Mouse (Mus musculus) intestine, postnatal 0 days (tissue): Measurements from ENCODE around the gene Ahnak2. TPM values are rescaled to one million over a fixed set of nuclear protein-coding genes. Genes with fewer than 3 reads are reported as not detected.

ENCODE experiments used
- ATAC-seq: fragments of 200-750 bp; cut with Nextera tagmentation; 2 replicates; pipeline ENCODE4 v1.8.0; 2017; ENCODE audit warnings: mild to moderate bottlenecking, moderate TSS enrichment, moderate library complexity
- H3K27ac ChIP-seq: fragments of 300-500 bp; sonication (generic); 2 replicates; pipeline ENCODE4 v1.5.1; 2014; ENCODE audit warnings: mild to moderate bottlenecking, low read depth, low read length, moderate library complexity
- H3K27me3 ChIP-seq: fragments of 300-500 bp; sonication (generic); replicated peaks from 2 replicates; pipeline ENCODE4 v1.6.1; 2014; ENCODE audit warnings: low read length, mixed read lengths; ENCODE audit not compliant: control insufficient read depth, insufficient read depth
- H3K36me3 ChIP-seq: fragments of 300-500 bp; sonication (generic); 2 replicates; pipeline ENCODE4 v1.6.1; 2014; ENCODE audit warnings: mild to moderate bottlenecking, moderate library complexity; ENCODE audit not compliant: control insufficient read depth, insufficient read depth
- H3K4me1 ChIP-seq: fragments of 300-500 bp; sonication (generic); replicated peaks from 2 replicates; pipeline ENCODE4 v1.6.1; 2014; ENCODE audit warnings: antibody characterized with exemption, low read length, mixed read lengths; ENCODE audit not compliant: control insufficient read depth, insufficient read depth
- H3K4me2 ChIP-seq: fragments of 300-500 bp; sonication (generic); replicated peaks from 2 replicates; pipeline ENCODE4 v1.6.1; 2014; ENCODE audit warnings: low read depth, mild to moderate bottlenecking, moderate library complexity
- H3K4me3 ChIP-seq: fragments of 300-500 bp; sonication (generic); 2 replicates; pipeline ENCODE4 v1.5.1; 2014; ENCODE audit warnings: low read depth, low read length
- H3K9ac ChIP-seq: fragments of 300-500 bp; sonication (generic); 2 replicates; pipeline ENCODE4 v1.6.1; 2014; ENCODE audit warnings: mild to moderate bottlenecking, low read depth, low read length
- H3K9me3 ChIP-seq: fragments of 300-500 bp; sonication (generic); 2 replicates; pipeline ENCODE4 v1.6.1; 2016; ENCODE audit warnings: mixed run types; ENCODE audit not compliant: control insufficient read depth
- CTCF ChIP-seq: sonication (generic); IDR thresholded peaks from 2 replicates; pipeline ENCODE4 v1.5.1; 2016; ENCODE audit warnings: low read depth, mild to moderate bottlenecking, control low read depth, antibody characterized with exemption, moderate library complexity
- WGBS: fragments of 180-500 bp; shearing (Covaris S2); extraction: QIAGEN DNeasy Blood & Tissue Kit; methylation state at CpG from one replicate; pipeline ENCODE4 v1.1.7; 2014; 5-methylcytosine and 5-hydroxymethylcytosine counted together
- polyA plus RNA-seq: library from polyadenylated mRNA; unstranded; fragments of >200 nt; fragmentation: Nextera tagmentation; extraction: Ambion mirVana; gene quantifications from 2 replicates; pipeline ENCODE4 v1.2.1, GENCODE M21; 2015

Gene Ahnak2
- polyA plus RNA-seq, 1 experiment from 2014 or later: 1.6 TPM

GRCm38 (mm10) chr12:112830141-112830540 is 27.7 kb upstream of the Ahnak2 start:
- Histone ChIP-seq H3K9ac (peak overlapping the region; percentile 70), H3K27ac (0 out of 2 replicates have a peak overlapping the region, but pooled peaks have one; percentile 30), H3K9me3 (no peaks in the 10 kb centered on the region), H3K27me3 (no peaks in the 10 kb centered on the region), H3K4me1 (no peaks in the 10 kb centered on the region; the same call in 1 of the 2 replicates), H3K4me3 (peak overlapping the region; percentile 88), H3K4me2 (peak overlapping the region; percentile 82), H3K36me3 (peaks cover 5% of the 10 kb centered on the region; the same call in 1 of the 2 replicates)
- ATAC-seq: no peak
- WGBS: 12% methylated on average over 2 of the region's 2 CpGs
- no peak for TF ChIP-seq CTCF

- Histone ChIP-seq H3K4me1 (no peaks in the 10 kb centered on the region; the same call in 1 of the 2 replicates), H3K4me2 (peak within 1 kb of the TSS; percentile 82), H3K27me3 (no peaks in the 10 kb centered on the region), H3K9me3 (no peaks in the 10 kb centered on the region), H3K27ac (peak within 1 kb of the TSS; percentile 90), H3K4me3 (peak within 1 kb of the TSS; percentile 88), H3K9ac (peak within 1 kb of the TSS; percentile 78), H3K36me3 (peaks cover 10% of the 10 kb centered on the region; the same call in 1 of the 2 replicates)
- ATAC-seq: peak; percentile 98
- TF ChIP-seq CTCF: peak; percentile 55
- WGBS: under 1% methylated on average over 72 of the region's 72 CpGs
Observed at GRCm38 (mm10) chr12:112829244-112829864, 26.9 kb upstream of the Ahnak2 start, which contains the start of gene Cdca4. Gene Cdca4, minus strand, starts transcription at chr12:112829423.

- peak overlapping the region; percentile 88 for H3K4me3 ChIP-seq
- no peaks in the 10 kb centered on the region for H3K9me3 ChIP-seq
- TF ChIP-seq CTCF: no peak
- WGBS: under 1% methylated on average over 44 of the region's 51 CpGs
- peak overlapping the region; percentile 82 for H3K4me2 ChIP-seq
- peaks cover 16% of the 10 kb centered on the region; the same call in 1 of the 2 replicates for H3K36me3 ChIP-seq
- peak; percentile 81 for ATAC-seq
- peak overlapping the region; percentile 78 for H3K9ac ChIP-seq
- H3K27me3 ChIP-seq: no peaks in the 10 kb centered on the region
- H3K4me1 ChIP-seq: no peaks in the 10 kb centered on the region; the same call in 1 of the 2 replicates
- peak overlapping the region; percentile 90 for H3K27ac ChIP-seq
Observed at GRCm38 (mm10) chr12:112828501-112829243, 26.2 kb upstream of the Ahnak2 start.

DNA sequence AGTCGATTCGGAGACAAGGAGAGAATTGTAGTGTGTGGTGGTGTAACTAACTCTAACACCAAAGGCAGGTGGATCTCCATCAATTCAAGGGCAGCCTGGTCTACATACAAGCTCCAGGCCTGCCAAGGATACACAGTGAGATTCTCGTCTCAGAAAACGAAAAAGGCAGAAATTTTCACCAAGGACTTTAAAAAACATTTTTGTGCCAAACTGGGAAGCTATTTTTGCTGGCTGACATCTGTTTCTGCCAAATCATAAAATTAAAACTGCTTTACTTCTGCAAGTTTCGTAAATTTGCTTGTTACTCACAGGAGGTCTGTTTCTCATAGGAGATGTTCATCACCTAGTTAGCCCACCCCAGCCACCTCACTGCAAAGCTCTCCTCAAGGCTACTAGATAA is 23.4 kb upstream of the Ahnak2 start:
- Histone ChIP-seq H3K36me3 (peaks cover 23% of the 10 kb centered on the region), H3K9me3 (no peaks in the 10 kb centered on the region), H3K4me2 (no peak overlapping the region), H3K4me1 (no peaks in the 10 kb centered on the region; the same call in none of the 2 replicates), H3K27me3 (no peaks in the 10 kb centered on the region), H3K4me3 (no peak overlapping the region), H3K9ac (no peak overlapping the region), H3K27ac (no peak overlapping the region)
- no peak for TF ChIP-seq CTCF
- WGBS: 85% methylated on average over 5 of the region's 5 CpGs
- no peak for ATAC-seq

DNA sequence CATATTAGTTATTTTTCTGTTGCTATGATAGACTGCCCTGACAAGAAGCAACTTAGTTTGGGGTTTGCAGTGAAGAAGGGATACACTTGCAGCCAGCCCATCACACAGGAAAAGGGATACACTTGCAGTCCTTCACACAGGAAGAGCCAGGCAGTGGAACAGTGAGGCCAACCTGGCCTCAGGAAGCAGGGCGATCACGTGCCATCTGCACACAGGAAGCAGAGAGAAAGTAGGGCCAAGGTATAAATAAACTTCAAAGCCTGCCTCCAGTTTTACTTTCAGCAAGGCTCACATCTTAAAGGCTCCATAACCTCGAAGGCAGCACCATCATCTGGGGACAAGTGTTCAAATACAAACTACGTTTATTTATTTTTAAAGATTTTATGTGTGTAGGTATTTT is 20.8 kb upstream of the Ahnak2 start:
- Histone ChIP-seq H3K4me1 (no peaks in the 10 kb centered on the region; the same call in none of the 2 replicates), H3K9ac (no peak overlapping the region), H3K4me3 (no peak overlapping the region), H3K4me2 (no peak overlapping the region), H3K27me3 (no peaks in the 10 kb centered on the region), H3K9me3 (no peaks in the 10 kb centered on the region), H3K36me3 (peaks cover 38% of the 10 kb centered on the region), H3K27ac (0 out of 2 replicates have a peak overlapping the region, but pooled peaks have one; percentile 21)
- no peak for ATAC-seq
- 51% methylated on average over 4 of the region's 4 CpGs for WGBS
- TF ChIP-seq CTCF: no peak

DNA sequence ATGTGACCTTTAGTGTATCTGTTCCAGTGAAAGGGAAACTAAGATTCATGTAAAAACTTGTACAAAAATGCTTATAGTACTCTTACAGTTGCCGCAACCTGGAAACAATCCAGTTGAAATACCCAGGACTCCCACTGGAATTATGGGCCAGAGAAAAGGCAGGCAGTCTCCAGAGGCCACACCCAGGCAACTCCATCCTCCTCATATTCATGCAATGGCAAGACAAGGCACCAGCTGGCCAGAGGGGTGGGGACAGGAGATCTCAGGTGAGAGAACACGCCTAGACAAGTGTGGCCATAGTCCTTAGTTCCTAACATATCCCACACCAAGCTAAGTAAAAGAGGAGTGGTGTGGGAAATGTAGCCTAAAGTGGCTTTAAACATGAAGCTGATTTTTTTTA is 20.2 kb upstream of the Ahnak2 start:
- Histone ChIP-seq H3K36me3 (peaks cover 41% of the 10 kb centered on the region), H3K27ac (no peak overlapping the region), H3K4me3 (no peak overlapping the region), H3K9ac (no peak overlapping the region), H3K9me3 (no peaks in the 10 kb centered on the region), H3K4me2 (no peak overlapping the region), H3K4me1 (no peaks in the 10 kb centered on the region; the same call in none of the 2 replicates), H3K27me3 (no peaks in the 10 kb centered on the region)
- no peak for TF ChIP-seq CTCF
- no peak for ATAC-seq
- 47% methylated on average over 2 of the region's 2 CpGs for WGBS
